Mouse (Mus musculus): Measurements from ENCODE around the gene Ankrd23.

The Ankrd23 gene

GRCm38 (mm10) chr1:36542925-36543324 lies 6.2 kb upstream of the Ankrd23 start:
- no peak for DNase-seq (ENCODE audit: low spot score)

GRCm38 (mm10) chr1:36541844-36542243 lies 5.2 kb upstream of the Ankrd23 start:
- DNase-seq (ENCODE audit: low spot score), result no peak

- DNase-seq (ENCODE audit: low spot score), result no peak
Measured at GRCm38 (mm10) chr1:36540807-36541206, 4.1 kb upstream of the Ankrd23 start.

- no peak for DNase-seq (ENCODE audit: low spot score)
Measured at GRCm38 (mm10) chr1:36540132-36540531, 3.4 kb upstream of the Ankrd23 start.

GRCm38 (mm10) chr1:36539186-36539585 lies 2.5 kb upstream of the Ankrd23 start, which contains the start of gene Gm42417:
TSS of gene Gm42417 (minus strand) at chr1:36539429.
- DNase-seq (ENCODE audit: low spot score), result no peak

GRCm38 (mm10) chr1:36538727-36539126 lies 2.0 kb upstream of the Ankrd23 start:
- DNase-seq (ENCODE audit: low spot score), result no peak

- DNase-seq (ENCODE audit: low spot score), result no peak
Measured at GRCm38 (mm10) chr1:36536397-36536728, 320 bp downstream of the Ankrd23 start.

GRCm38 (mm10) chr1:36535477-36536396 lies 946 bp downstream of the Ankrd23 start:
- DNase-seq (ENCODE audit: low spot score), result no peak

GRCm38 (mm10) chr1:36534595-36535058 lies 2.1 kb downstream of the Ankrd23 start:
- no peak for DNase-seq (ENCODE audit: low spot score)

GRCm38 (mm10) chr1:36533546-36533945 lies 3.1 kb downstream of the Ankrd23 start:
- DNase-seq (ENCODE audit: low spot score), result no peak

- no peak for DNase-seq (ENCODE audit: low spot score)
Measured at GRCm38 (mm10) chr1:36531461-36531860, 5.2 kb downstream of the Ankrd23 start.

- no peak for DNase-seq (ENCODE audit: low spot score)
Measured at GRCm38 (mm10) chr1:36530962-36531361, 5.7 kb downstream of the Ankrd23 start.

GRCm38 (mm10) chr1:36530485-36530884 lies 6.2 kb downstream of the Ankrd23 start:
- DNase-seq (ENCODE audit: low spot score), result no peak

- no peak for DNase-seq (ENCODE audit: low spot score)
Measured at GRCm38 (mm10) chr1:36529875-36530274, 6.8 kb downstream of the Ankrd23 start.

GRCm38 (mm10) chr1:36529274-36529673 lies 7.4 kb downstream of the Ankrd23 start:
- DNase-seq (ENCODE audit: low spot score), result no peak

- no peak for DNase-seq (ENCODE audit: low spot score)
Measured at GRCm38 (mm10) chr1:36528351-36528750, 8.3 kb downstream of the Ankrd23 start.

GRCm38 (mm10) chr1:36526903-36527302 lies 9.8 kb downstream of the Ankrd23 start:
- DNase-seq (ENCODE audit: low spot score), result no peak

- no peak for DNase-seq (ENCODE audit: low spot score)
Measured at GRCm38 (mm10) chr1:36525774-36526173, 10.9 kb downstream of the Ankrd23 start.

GRCm38 (mm10) chr1:36524058-36524457 lies 12.6 kb downstream of the Ankrd23 start:
- DNase-seq (ENCODE audit: low spot score), result no peak

GRCm38 (mm10) chr1:36523332-36524013 lies 13.2 kb downstream of the Ankrd23 start:
- no peak for DNase-seq (ENCODE audit: low spot score)

- no peak for DNase-seq (ENCODE audit: low spot score)
Measured at GRCm38 (mm10) chr1:36522210-36522609, 14.5 kb downstream of the Ankrd23 start.

- DNase-seq (ENCODE audit: low spot score), result no peak
Measured at GRCm38 (mm10) chr1:36519626-36520025, 17.1 kb downstream of the Ankrd23 start.

GRCm38 (mm10) chr1:36518259-36518658 lies 18.4 kb downstream of the Ankrd23 start:
- DNase-seq (ENCODE audit: low spot score), result no peak

All from spleen, adult 12 weeks (tissue).